Comparison of ENCODE assay signal across 23 mouse cellular contexts in genomic region chr6:108008323-108008722, GRCm38 (mm10). TPM values are rescaled to one million over a fixed set of nuclear protein-coding genes. Genes with fewer than 3 reads are reported as not detected.
DNase-seq lines count a peak whose midpoint lies in the region; ATAC-seq and TF ChIP-seq lines count a peak whose summit lies in the region.
"Had no signal": no experiment of that assay in that cellular context is flagged by ENCODE, and none has a peak within 500 bp of the region (broad histone marks: within the 10 kb centered on the region; RNA-seq: fewer than 3 reads in every experiment).

No protein-coding gene starts in this region.

- H3K4me1 ChIP-seq in hindbrain, embryonic 14.5 days (replicated peaks; ENCODE audit: control insufficient read depth, insufficient read depth, low read length), result no peaks in the 10 kb centered on the region
- H3K4me1 ChIP-seq in hindbrain, embryonic 10.5 days (replicated peaks), result no peaks in the 10 kb centered on the region
- H3K4me1 ChIP-seq: forebrain, embryonic 10.5 days; forebrain, embryonic 13.5 days; heart, embryonic 12.5 days; heart, embryonic 15.5 days; hindbrain, embryonic 12.5 days had no signal

- WGBS in hindbrain, embryonic 14.5 days, result 70% methylated on average over 1 of the region's 1 CpGs
- 70% methylated on average over 1 of the region's 1 CpGs for WGBS in hindbrain, embryonic 10.5 days

- H3K27me3 ChIP-seq in hindbrain, embryonic 14.5 days (ENCODE audit: control insufficient read depth, insufficient read depth, low read length), result no peaks in the 10 kb centered on the region
- no peaks in the 10 kb centered on the region for H3K27me3 ChIP-seq in hindbrain, embryonic 10.5 days (ENCODE audit: insufficient read depth, poor library complexity, severe bottlenecking)
- H3K27me3 ChIP-seq: forebrain, embryonic 13.5 days; heart, embryonic 12.5 days; heart, embryonic 15.5 days; hindbrain, embryonic 12.5 days had no signal

- no peak for ATAC-seq in hindbrain, embryonic 14.5 days (ENCODE audit: low FRiP score)
- ATAC-seq: CD4-positive, CD25-positive, alpha-beta regulatory T cell, adult 4 months; forebrain, embryonic 13.5 days; intestine, postnatal 0 days had no signal

- H3K9me3 ChIP-seq in hindbrain, embryonic 14.5 days (ENCODE audit: control insufficient read depth, low read length), result 0 out of 2 replicates have a peak, but pooled peaks cover 6% of the 10 kb centered on the region
- H3K9me3 ChIP-seq in hindbrain, embryonic 10.5 days, result peaks cover 4% of the 10 kb centered on the region; the same call in 1 of the 2 replicates
- H3K9me3 ChIP-seq: forebrain, embryonic 10.5 days; forebrain, embryonic 13.5 days; heart, embryonic 12.5 days; heart, embryonic 15.5 days had no signal

- DNase-seq in hindbrain, embryonic 14.5 days (ENCODE audit: low spot score), result peak; percentile 64
- DNase-seq in hindbrain, embryonic 10.5 days (ENCODE audit: low spot score), result no peak
- no peak for DNase-seq in layer of hippocampus, adult 2 months (ENCODE audit: low spot score in 2 of 2)
- no peak for DNase-seq in layer of hippocampus, postnatal 10 days (ENCODE audit: low spot score in 2 of 2)
- peak; percentile 30 for DNase-seq in brain, adult 2 months (ENCODE audit: low read depth, low spot score)
- DNase-seq in brain, embryonic 14.5 days (ENCODE audit: low read depth), result peak; percentile 32
- DNase-seq in urinary bladder, postnatal 14 days (ENCODE audit: low spot score), result no peak
- DNase-seq: adrenal gland, adult 2 months; adrenal gland, postnatal 14 days; cerebellum, adult 18-20 months; cerebellum, adult 9-10 months; cerebellum, postnatal 14 days; gastrocnemius, postnatal 25 days; heart, adult 18-20 months; heart, postnatal 14 days; heart, postnatal 4 days had no signal

- peak; percentile 75 for TF ChIP-seq CTCF in layer of hippocampus, adult 2 months (conservative IDR thresholded peaks at IDR 0.05)
- no peak for TF ChIP-seq CTCF in brain, embryonic 14.5 days (IDR thresholded peaks at IDR 0.05; ENCODE audit: borderline replicate concordance, extremely low read depth, insufficient read depth, insufficient read length)

- H3K36me3 ChIP-seq in hindbrain, embryonic 14.5 days (replicated peaks; ENCODE audit: control insufficient read depth, insufficient read depth), result no peaks in the 10 kb centered on the region
- H3K36me3 ChIP-seq in hindbrain, embryonic 10.5 days, result no peaks in the 10 kb centered on the region
- H3K36me3 ChIP-seq: forebrain, embryonic 10.5 days; heart, embryonic 12.5 days; heart, embryonic 15.5 days; hindbrain, embryonic 12.5 days had no signal

- no peak overlapping the region for H3K4me2 ChIP-seq in hindbrain, embryonic 14.5 days (replicated peaks)
- H3K4me2 ChIP-seq: forebrain, embryonic 13.5 days; heart, embryonic 12.5 days; heart, embryonic 15.5 days; hindbrain, embryonic 12.5 days had no signal

- no peak for TF ChIP-seq POLR2A in brain, embryonic 14.5 days (IDR thresholded peaks at IDR 0.05; ENCODE audit: borderline replicate concordance, extremely low read depth, insufficient read depth, insufficient read length, poor library complexity, severe bottlenecking)

- no peak overlapping the region for H3K9ac ChIP-seq in hindbrain, embryonic 14.5 days
- H3K9ac ChIP-seq: forebrain, embryonic 13.5 days; heart, embryonic 12.5 days; heart, embryonic 15.5 days; hindbrain, embryonic 12.5 days had no signal

- no peak overlapping the region for H3K27ac ChIP-seq in hindbrain, embryonic 14.5 days
- H3K27ac ChIP-seq in hindbrain, embryonic 10.5 days, result no peak overlapping the region
- no peak overlapping the region for H3K27ac ChIP-seq in layer of hippocampus, adult 2 months
- H3K27ac ChIP-seq: forebrain, embryonic 10.5 days; forebrain, embryonic 13.5 days; heart, embryonic 15.5 days; hindbrain, embryonic 12.5 days had no signal

- H3K4me3 ChIP-seq in hindbrain, embryonic 14.5 days (replicated peaks; ENCODE audit: low read length), result no peak overlapping the region
- H3K4me3 ChIP-seq in hindbrain, embryonic 10.5 days, result no peak overlapping the region
- H3K4me3 ChIP-seq in layer of hippocampus, adult 2 months, result no peak overlapping the region
- H3K4me3 ChIP-seq: forebrain, embryonic 10.5 days; forebrain, embryonic 13.5 days; heart, embryonic 12.5 days; heart, embryonic 15.5 days; hindbrain, embryonic 12.5 days had no signal

RNA-seq across cellular contexts. Expression of gene Setmar, which starts 56.5 kb away (rescaled TPM):
- polyA plus RNA-seq in hindbrain, embryonic 14.5 days (2014; fragmentation: Nextera tagmentation; extraction: Ambion mirVana), result 6.5 and 6.9 TPM in 2 replicates
- polyA plus RNA-seq in hindbrain, embryonic 10.5 days (2016; fragmentation: Nextera tagmentation; extraction: Ambion mirVana), result 7.6 and 7.7 TPM in 2 replicates
- 1 to 10 TPM; 7.6 to 9.0 TPM for total RNA-seq in layer of hippocampus, adult 2 months (2021)
- 1 to 10 TPM; 6.2 to 6.3 TPM for total RNA-seq in layer of hippocampus, postnatal 10 days (2021)
- 5.9 and 7.3 TPM in 2 replicates for polyA plus RNA-seq in brain, embryonic 14.5 days (2012; rRNA removed)

Comparison
In these comparisons a context has a peak if more than half of its experiments do, and no peak if none do; other contexts are left out.
1. DNase-seq: peak in hindbrain, embryonic 14.5 days (single experiment), brain, adult 2 months (single experiment) and brain, embryonic 14.5 days (single experiment); none in hindbrain, embryonic 10.5 days (single experiment), layer of hippocampus, adult 2 months (0 of 2), layer of hippocampus, postnatal 10 days (0 of 2) and urinary bladder, postnatal 14 days (single experiment).